Mouse (Mus musculus) fat pad, adult 2 months (tissue): ENCODE measurements around the gene Gbgt1.

ENCODE experiments used
- DNase-seq: peaks from one replicate; pipeline ENCODE4 v3.0.0-alpha.2; 2011; ENCODE audit warnings: low read depth, low spot score; ENCODE audit errors: extremely low read depth

Gbgt1 gene

GRCm38 (mm10) chr2:28527436-28528353 lies 31.0 kb downstream of the Gbgt1 start:
- DNase-seq, result peak; percentile 77

- DNase-seq, result no peak
Measured at GRCm38 (mm10) chr2:28528354-28528730, 31.7 kb downstream of the Gbgt1 start.

- DNase-seq, result no peak
Measured at GRCm38 (mm10) chr2:28529856-28530255, 33.2 kb downstream of the Gbgt1 start.

GRCm38 (mm10) chr2:28530311-28530710 lies 33.6 kb downstream of the Gbgt1 start:
- DNase-seq, result peak; percentile 54

GRCm38 (mm10) chr2:28532938-28533771 lies 36.5 kb downstream of the Gbgt1 start:
- DNase-seq, result peak; percentile 74

GRCm38 (mm10) chr2:28533901-28534435 lies 37.3 kb downstream of the Gbgt1 start:
- no peak for DNase-seq

GRCm38 (mm10) chr2:28534436-28535262 lies 38.0 kb downstream of the Gbgt1 start:
- no peak for DNase-seq

- DNase-seq, result no peak
Measured at GRCm38 (mm10) chr2:28535263-28535540, 38.5 kb downstream of the Gbgt1 start.

GRCm38 (mm10) chr2:28535650-28536049 lies 39.0 kb downstream of the Gbgt1 start:
- peak; percentile 64 for DNase-seq

GRCm38 (mm10) chr2:28536166-28536565 lies 39.5 kb downstream of the Gbgt1 start:
- no peak for DNase-seq

GRCm38 (mm10) chr2:28536766-28537633 lies 40.3 kb downstream of the Gbgt1 start:
- peak; percentile 70 for DNase-seq

- DNase-seq, result no peak
Measured at GRCm38 (mm10) chr2:28537634-28537920, 40.9 kb downstream of the Gbgt1 start.

GRCm38 (mm10) chr2:28537995-28538816 lies 41.5 kb downstream of the Gbgt1 start:
- DNase-seq, result no peak

GRCm38 (mm10) chr2:28538817-28539128 lies 42.1 kb downstream of the Gbgt1 start:
- no peak for DNase-seq

- DNase-seq, result no peak
Measured at GRCm38 (mm10) chr2:28539206-28539605, 42.5 kb downstream of the Gbgt1 start.

- no peak for DNase-seq
Measured at GRCm38 (mm10) chr2:28539949-28540348, 43.3 kb downstream of the Gbgt1 start.

GRCm38 (mm10) chr2:28540587-28541227 lies 44.0 kb downstream of the Gbgt1 start:
- no peak for DNase-seq

- no peak for DNase-seq
Measured at GRCm38 (mm10) chr2:28543894-28544293, 47.2 kb downstream of the Gbgt1 start.

GRCm38 (mm10) chr2:28545976-28546375 lies 49.3 kb downstream of the Gbgt1 start:
- no peak for DNase-seq
